Mouse (Mus musculus): Measurements from ENCODE around the gene Zfp629. TPM values are rescaled to one million over a fixed set of nuclear protein-coding genes. Genes with fewer than 3 reads are reported as not detected.

Gene Zfp629
- polyA plus RNA-seq, 1 experiment = 6.3 TPM

DNA sequence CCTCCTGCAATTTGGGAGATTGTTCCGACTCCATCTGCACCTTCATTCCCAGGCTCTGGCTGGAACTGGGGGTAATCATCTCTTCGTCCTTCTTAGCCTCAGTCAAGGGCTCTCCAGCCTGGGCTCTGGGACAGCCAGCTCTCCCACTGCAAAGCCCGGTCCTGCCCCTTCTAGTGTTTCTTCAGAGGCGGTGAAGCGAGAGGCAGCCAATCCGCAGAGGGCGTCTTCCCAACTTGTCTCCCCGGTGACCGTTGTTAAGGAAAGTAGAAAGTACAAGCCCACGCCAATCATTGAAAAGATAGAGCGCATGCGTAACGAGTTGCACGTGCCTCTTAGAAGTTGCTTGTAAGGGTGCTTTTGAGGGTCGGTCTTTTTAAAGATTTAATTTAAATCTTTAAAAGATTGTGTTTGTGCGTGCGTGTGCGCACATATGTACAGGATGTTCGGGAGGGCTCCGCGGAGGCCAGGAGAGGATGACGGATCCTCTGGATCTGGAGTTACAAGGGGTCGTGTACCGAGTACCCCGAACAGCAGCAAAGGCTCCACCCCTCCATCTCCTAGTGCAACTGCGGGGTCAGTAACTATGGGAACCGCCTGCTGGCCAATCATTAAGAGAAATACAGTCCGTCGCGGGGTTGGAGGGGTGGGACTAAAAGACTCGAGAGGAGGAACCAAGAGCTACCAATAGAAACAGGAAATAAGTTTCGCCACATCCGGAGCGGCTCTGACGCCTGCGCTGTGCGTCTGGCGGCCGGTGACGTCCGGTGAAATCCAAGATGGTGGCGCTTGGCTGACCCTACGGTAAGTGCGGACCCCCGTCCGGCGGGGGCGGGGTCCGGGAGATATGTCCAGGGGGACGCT is 27.4 kb downstream of the Zfp629 start, which contains the start of the genes Ccdc189 and Rnf40:
Gene Ccdc189 (minus strand): TSS at position 585 of the 861 bp plus-strand sequence.
Gene Rnf40 (plus strand): TSS at position 757 of the 861 bp plus-strand sequence.
- Histone ChIP-seq H3K4me2 (ENCODE audit: low read depth) (peak within 1 kb of the TSS; percentile 98), H3K4me3 (peak within 1 kb of the TSS; percentile 70), H3K36me3 (ENCODE audit: control insufficient read depth, insufficient read depth) (peaks cover 1% of the 10 kb centered on the region), H3K79me2 (ENCODE audit: control insufficient read depth, insufficient read depth) (peaks cover 14% of the 10 kb centered on the region), H3ac (ENCODE audit: control insufficient read depth, insufficient read length) (peak within 1 kb of the TSS; percentile 47), H3K27me3 (ENCODE audit: control insufficient read depth, insufficient read depth, insufficient read length) (no peaks in the 10 kb centered on the region)
- TF ChIP-seq MAX (IDR thresholded peaks at IDR 0.05; ENCODE audit: low read depth) (no peak), POLR2AphosphoS2 (IDR thresholded peaks at IDR 0.05; ENCODE audit: insufficient read length, low read depth) (peak; percentile 44), MYOG (IDR thresholded peaks at IDR 0.05; ENCODE audit: control insufficient read depth in 1 of 3, insufficient read depth in 1 of 3, insufficient read length in 2 of 3, low read depth in 2 of 3) (no peak), MYOD1 (IDR thresholded peaks at IDR 0.05; ENCODE audit: control insufficient read depth in 1 of 3, insufficient read length in 2 of 3, low read depth in 2 of 3) (no peak), POLR2A (IDR thresholded peaks at IDR 0.05; ENCODE audit: insufficient read length, low read depth) (peak; percentile 70), SRF (IDR thresholded peaks at IDR 0.05; ENCODE audit: control insufficient read depth, insufficient read length, low read depth) (no peak), USF1 (IDR thresholded peaks at IDR 0.05; ENCODE audit: low read depth) (peak; percentile 47)

GRCm38 (mm10) chr7:127587196-127587595 is 28.4 kb downstream of the Zfp629 start:
- TF ChIP-seq MYOD1 (IDR thresholded peaks at IDR 0.05; ENCODE audit: control insufficient read depth in 1 of 3, insufficient read length in 2 of 3, low read depth in 2 of 3) (no peak), CEBPB (IDR thresholded peaks at IDR 0.05; ENCODE audit: insufficient read depth, poor library complexity, severe bottlenecking) (no peak), E2F4 (IDR thresholded peaks at IDR 0.05; ENCODE audit: insufficient read depth) (no peak), POLR2AphosphoS2 (IDR thresholded peaks at IDR 0.05; ENCODE audit: insufficient read length, low read depth) (no peak), TCF12 (IDR thresholded peaks at IDR 0.05; ENCODE audit: insufficient read depth, poor library complexity, severe bottlenecking) (no peak), POLR2A (IDR thresholded peaks at IDR 0.05; ENCODE audit: insufficient read length, low read depth) (no peak), TCF3 (IDR thresholded peaks at IDR 0.05; ENCODE audit: insufficient read length, low read depth) (no peak), SRF (IDR thresholded peaks at IDR 0.05; ENCODE audit: control insufficient read depth, insufficient read length, low read depth) (no peak), REST (IDR thresholded peaks at IDR 0.05; ENCODE audit: insufficient read depth, insufficient read length) (no peak), MYOG (IDR thresholded peaks at IDR 0.05; ENCODE audit: control insufficient read depth in 1 of 3, insufficient read depth in 1 of 3, insufficient read length in 2 of 3, low read depth in 2 of 3) (no peak), USF1 (IDR thresholded peaks at IDR 0.05; ENCODE audit: low read depth) (no peak), MAX (IDR thresholded peaks at IDR 0.05; ENCODE audit: low read depth) (no peak)
- Histone ChIP-seq H3K4me3 (peak overlapping the region; percentile 70), H3K4me2 (ENCODE audit: low read depth) (peak overlapping the region; percentile 98), H3K36me3 (ENCODE audit: control insufficient read depth, insufficient read depth) (peaks cover 2% of the 10 kb centered on the region), H3K27me3 (ENCODE audit: control insufficient read depth, insufficient read depth, insufficient read length) (no peaks in the 10 kb centered on the region), H3ac (ENCODE audit: control insufficient read depth, insufficient read length) (no peak overlapping the region), H3K79me2 (ENCODE audit: control insufficient read depth, insufficient read depth) (peaks cover 14% of the 10 kb centered on the region)

- H3K79me2 ChIP-seq (ENCODE audit: control insufficient read depth, insufficient read depth) = peaks cover 14% of the 10 kb centered on the region
- no peak overlapping the region for H3K4me2 ChIP-seq (ENCODE audit: low read depth)
- peaks cover 4% of the 10 kb centered on the region for H3K36me3 ChIP-seq (ENCODE audit: control insufficient read depth, insufficient read depth)
- no peaks in the 10 kb centered on the region for H3K27me3 ChIP-seq (ENCODE audit: control insufficient read depth, insufficient read depth, insufficient read length)
- H3ac ChIP-seq (ENCODE audit: control insufficient read depth, insufficient read length) = no peak overlapping the region
- TF ChIP-seq POLR2A (IDR thresholded peaks at IDR 0.05; ENCODE audit: insufficient read length, low read depth) (no peak), E2F4 (IDR thresholded peaks at IDR 0.05; ENCODE audit: insufficient read depth) (no peak), CEBPB (IDR thresholded peaks at IDR 0.05; ENCODE audit: insufficient read depth, poor library complexity, severe bottlenecking) (no peak), REST (IDR thresholded peaks at IDR 0.05; ENCODE audit: insufficient read depth, insufficient read length) (no peak), POLR2AphosphoS2 (IDR thresholded peaks at IDR 0.05; ENCODE audit: insufficient read length, low read depth) (no peak), MYOG (IDR thresholded peaks at IDR 0.05; ENCODE audit: control insufficient read depth in 1 of 3, insufficient read depth in 1 of 3, insufficient read length in 2 of 3, low read depth in 2 of 3) (no peak), TCF3 (IDR thresholded peaks at IDR 0.05; ENCODE audit: insufficient read length, low read depth) (no peak), MYOD1 (IDR thresholded peaks at IDR 0.05; ENCODE audit: control insufficient read depth in 1 of 3, insufficient read length in 2 of 3, low read depth in 2 of 3) (no peak), TCF12 (IDR thresholded peaks at IDR 0.05; ENCODE audit: insufficient read depth, poor library complexity, severe bottlenecking) (no peak), USF1 (IDR thresholded peaks at IDR 0.05; ENCODE audit: low read depth) (no peak), MAX (IDR thresholded peaks at IDR 0.05; ENCODE audit: low read depth) (no peak), SRF (IDR thresholded peaks at IDR 0.05; ENCODE audit: control insufficient read depth, insufficient read length, low read depth) (no peak)
- no peak overlapping the region for H3K4me3 ChIP-seq
These were observed 29.4 kb downstream of the Zfp629 start for GRCm38 (mm10) chr7:127586149-127586548.

DNA sequence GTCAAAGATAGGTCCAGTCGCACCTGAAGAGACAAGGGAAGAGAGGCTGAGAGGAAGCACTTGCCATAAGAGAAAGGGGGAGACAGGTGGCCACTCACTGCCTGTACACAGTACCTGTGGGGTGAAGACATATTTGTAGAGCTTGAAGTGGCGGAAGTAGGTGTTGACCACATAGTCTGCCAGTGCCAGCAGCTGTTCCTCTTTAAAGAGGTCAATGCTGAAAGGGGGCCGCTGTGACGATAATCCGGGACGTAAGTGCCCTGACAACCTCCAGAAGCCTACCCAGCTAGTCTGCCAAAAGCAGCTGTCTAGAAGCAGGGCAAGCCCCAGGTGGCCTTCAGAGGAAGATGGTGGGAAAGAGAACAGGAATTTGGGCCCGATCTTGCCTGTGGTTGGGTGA is 30.6 kb downstream of the Zfp629 start:
- no peaks in the 10 kb centered on the region for H3K27me3 ChIP-seq (ENCODE audit: control insufficient read depth, insufficient read depth, insufficient read length)
- H3K4me2 ChIP-seq (ENCODE audit: low read depth) = no peak overlapping the region
- peaks cover 14% of the 10 kb centered on the region for H3K79me2 ChIP-seq (ENCODE audit: control insufficient read depth, insufficient read depth)
- H3K4me3 ChIP-seq = no peak overlapping the region
- H3K36me3 ChIP-seq (ENCODE audit: control insufficient read depth, insufficient read depth) = peaks cover 5% of the 10 kb centered on the region
- no peak for TF ChIP-seq USF1 (IDR thresholded peaks at IDR 0.05; ENCODE audit: low read depth)
- no peak for TF ChIP-seq POLR2A (IDR thresholded peaks at IDR 0.05; ENCODE audit: insufficient read length, low read depth)
- no peak for TF ChIP-seq MYOD1 (IDR thresholded peaks at IDR 0.05; ENCODE audit: control insufficient read depth in 1 of 3, insufficient read length in 2 of 3, low read depth in 2 of 3)
- TF ChIP-seq E2F4 (IDR thresholded peaks at IDR 0.05; ENCODE audit: insufficient read depth) = no peak
- TF ChIP-seq REST (IDR thresholded peaks at IDR 0.05; ENCODE audit: insufficient read depth, insufficient read length) = no peak
- TF ChIP-seq MAX (IDR thresholded peaks at IDR 0.05; ENCODE audit: low read depth) = no peak
- TF ChIP-seq CEBPB (IDR thresholded peaks at IDR 0.05; ENCODE audit: insufficient read depth, poor library complexity, severe bottlenecking) = no peak
- no peak for TF ChIP-seq TCF12 (IDR thresholded peaks at IDR 0.05; ENCODE audit: insufficient read depth, poor library complexity, severe bottlenecking)
- no peak for TF ChIP-seq TCF3 (IDR thresholded peaks at IDR 0.05; ENCODE audit: insufficient read length, low read depth)
- no peak for TF ChIP-seq SRF (IDR thresholded peaks at IDR 0.05; ENCODE audit: control insufficient read depth, insufficient read length, low read depth)
- no peak for TF ChIP-seq MYOG (IDR thresholded peaks at IDR 0.05; ENCODE audit: control insufficient read depth in 1 of 3, insufficient read depth in 1 of 3, insufficient read length in 2 of 3, low read depth in 2 of 3)
- TF ChIP-seq POLR2AphosphoS2 (IDR thresholded peaks at IDR 0.05; ENCODE audit: insufficient read length, low read depth) = no peak
- H3ac ChIP-seq (ENCODE audit: control insufficient read depth, insufficient read length) = no peak overlapping the region

All from myocyte (in vitro differentiated cells).